Mouse (Mus musculus) forebrain, embryonic 12.5 days (tissue): ENCODE data around the gene Tmtc2. TPM values are rescaled to one million over a fixed set of nuclear protein-coding genes. Genes with fewer than 3 reads are reported as not detected.

Experiments used
- ATAC-seq: fragments of 200-750 bp; cut with Nextera tagmentation; 2 replicates; pipeline ENCODE4 v1.8.0; 2017; ENCODE audit warnings: moderate TSS enrichment; ENCODE audit not compliant: low FRiP score
- H3K27ac ChIP-seq: fragments of 300-500 bp; sonication (generic); 2 replicates; pipeline ENCODE4 v1.5.1; 2016; ENCODE audit warnings: mild to moderate bottlenecking
- H3K27me3 ChIP-seq: fragments of 300-500 bp; sonication (generic); 2 replicates; pipeline ENCODE4 v1.6.1; 2016; ENCODE audit warnings: mild to moderate bottlenecking
- H3K36me3 ChIP-seq: fragments of 300-500 bp; sonication (generic); replicated peaks from 2 replicates; pipeline ENCODE4 v1.6.1; 2016; ENCODE audit warnings: mild to moderate bottlenecking
- H3K4me1 ChIP-seq: fragments of 300-500 bp; sonication (generic); 2 replicates; pipeline ENCODE4 v1.6.1; 2016
- H3K4me2 ChIP-seq: fragments of 300-500 bp; sonication (generic); 2 replicates; pipeline ENCODE4 v1.6.1; 2016; ENCODE audit warnings: mild to moderate bottlenecking, moderate library complexity
- H3K4me3 ChIP-seq: fragments of 300-500 bp; sonication (generic); replicated peaks from 2 replicates; pipeline ENCODE4 v1.5.1; 2016; ENCODE audit warnings: mild to moderate bottlenecking
- H3K9ac ChIP-seq: fragments of 300-500 bp; sonication (generic); 2 replicates; pipeline ENCODE4 v1.6.1; 2016; ENCODE audit warnings: mild to moderate bottlenecking
- H3K9me3 ChIP-seq: fragments of 300-500 bp; sonication (generic); 2 replicates; pipeline ENCODE4 v1.6.1; 2016
- WGBS: fragments of 180-500 bp; shearing (Covaris S2); methylation state at CpG from one replicate; pipeline ENCODE4 v1.1.7; 2016; 5-methylcytosine and 5-hydroxymethylcytosine counted together
- polyA plus RNA-seq: library from polyadenylated mRNA; unstranded; fragments of >200 nt; fragmentation: Nextera tagmentation; extraction: Ambion mirVana; gene quantifications from 2 replicates; pipeline ENCODE4 v1.2.1, GENCODE M21; 2016

The Tmtc2 gene
- polyA plus RNA-seq, 1 experiment from 2014 or later: 9.6 TPM

GRCm38 (mm10) chr10:105168443-105169102, 405.7 kb downstream of the Tmtc2 start:
- no peaks in the 10 kb centered on the region for H3K27me3 ChIP-seq
- 80% methylated on average over 5 of the region's 5 CpGs for WGBS
- ATAC-seq: no peak

GRCm38 (mm10) chr10:105165291-105165690, 409.0 kb downstream of the Tmtc2 start:
- no peak overlapping the region for H3K4me3 ChIP-seq
- no peak overlapping the region for H3K4me2 ChIP-seq
- H3K4me1 ChIP-seq: no peaks in the 10 kb centered on the region
- WGBS: 82% methylated on average over 5 of the region's 5 CpGs
- H3K36me3 ChIP-seq: no peaks in the 10 kb centered on the region
- H3K27ac ChIP-seq: no peak overlapping the region
- no peak for ATAC-seq
- no peak overlapping the region for H3K9ac ChIP-seq
- H3K9me3 ChIP-seq: no peaks in the 10 kb centered on the region
- no peaks in the 10 kb centered on the region for H3K27me3 ChIP-seq

More at GRCm38 (mm10) chr10:105168443-105169102, 405.7 kb downstream of the Tmtc2 start:
- no peak overlapping the region for H3K9ac ChIP-seq
- H3K27ac ChIP-seq: no peak overlapping the region
- H3K4me1 ChIP-seq: no peaks in the 10 kb centered on the region
- H3K4me2 ChIP-seq: no peak overlapping the region
- H3K36me3 ChIP-seq: no peaks in the 10 kb centered on the region
- no peaks in the 10 kb centered on the region for H3K9me3 ChIP-seq
- H3K4me3 ChIP-seq: no peak overlapping the region

- no peak overlapping the region for H3K4me2 ChIP-seq
- H3K4me3 ChIP-seq: no peak overlapping the region
- no peaks in the 10 kb centered on the region for H3K36me3 ChIP-seq
- H3K27me3 ChIP-seq: no peaks in the 10 kb centered on the region
- peak; percentile 27; the same call in 1 of the 2 replicates for ATAC-seq
- H3K27ac ChIP-seq: no peak overlapping the region
- H3K4me1 ChIP-seq: no peaks in the 10 kb centered on the region
- no peaks in the 10 kb centered on the region for H3K9me3 ChIP-seq
- no peak overlapping the region for H3K9ac ChIP-seq
Measured at GRCm38 (mm10) chr10:105153789-105154188, 420.5 kb downstream of the Tmtc2 start.

GRCm38 (mm10) chr10:105144382-105144781, 429.9 kb downstream of the Tmtc2 start:
- H3K9me3 ChIP-seq: no peaks in the 10 kb centered on the region
- H3K27me3 ChIP-seq: no peaks in the 10 kb centered on the region
- H3K9ac ChIP-seq: no peak overlapping the region
- H3K36me3 ChIP-seq: no peaks in the 10 kb centered on the region
- H3K27ac ChIP-seq: no peak overlapping the region
- no peak for ATAC-seq
- H3K4me3 ChIP-seq: no peak overlapping the region
- no peak overlapping the region for H3K4me2 ChIP-seq
- WGBS: 78% methylated on average over 4 of the region's 4 CpGs
- no peaks in the 10 kb centered on the region for H3K4me1 ChIP-seq

- no peak overlapping the region for H3K4me2 ChIP-seq
- no peak for ATAC-seq
- H3K9me3 ChIP-seq: no peaks in the 10 kb centered on the region
- H3K27ac ChIP-seq: no peak overlapping the region
- no peaks in the 10 kb centered on the region for H3K36me3 ChIP-seq
- no peak overlapping the region for H3K9ac ChIP-seq
- no peak overlapping the region for H3K4me3 ChIP-seq
- H3K4me1 ChIP-seq: no peaks in the 10 kb centered on the region
- 93% methylated on average over 3 of the region's 3 CpGs for WGBS
- H3K27me3 ChIP-seq: no peaks in the 10 kb centered on the region
Measured at GRCm38 (mm10) chr10:105142201-105142600, 432.1 kb downstream of the Tmtc2 start.
